Mouse (Mus musculus) midbrain, embryonic 11.5 days (tissue): ENCODE measurements at regions not wholly inside any gene's neighbourhood (a gene's known extent, or its start where the extent isn't known, plus 50 kb on each side); places are given as distances from the start of the nearest gene placed in this dataset.
A peak's percentile ranks its signal among the peaks of the same experiment; 100 is the strongest.

ENCODE experiments used
- ATAC-seq: fragments of 200-750 bp; cut with Nextera tagmentation; 2 replicates; pipeline ENCODE4 v1.8.0; 2017; ENCODE audit warnings: moderate TSS enrichment, moderate library complexity; ENCODE audit not compliant: low FRiP score
- DNase-seq: peaks from one replicate; pipeline ENCODE4 v3.0.0; 2015; ENCODE audit warnings: low spot score; ENCODE audit errors: missing footprints
- H3K27ac ChIP-seq: fragments of 300-500 bp; sonication (generic); 2 replicates; pipeline ENCODE4 v1.5.1; 2014; ENCODE audit warnings: low read depth, low read length
- H3K27me3 ChIP-seq: fragments of 300-500 bp; sonication (generic); 2 replicates; pipeline ENCODE4 v1.6.1; 2014; ENCODE audit warnings: mild to moderate bottlenecking, low read length, moderate library complexity, mixed read lengths; ENCODE audit not compliant: control insufficient read depth, insufficient read depth
- H3K36me3 ChIP-seq: fragments of 300-500 bp; sonication (generic); 2 replicates; pipeline ENCODE4 v1.6.1; 2014; ENCODE audit warnings: mild to moderate bottlenecking, low read length, moderate library complexity, mixed read lengths; ENCODE audit not compliant: control insufficient read depth, insufficient read depth
- H3K4me1 ChIP-seq: fragments of 300-500 bp; sonication (generic); 2 replicates; pipeline ENCODE4 v1.6.1; 2014; ENCODE audit warnings: low read length; ENCODE audit not compliant: control insufficient read depth, insufficient read depth
- H3K4me2 ChIP-seq: fragments of 300-500 bp; sonication (generic); 2 replicates; pipeline ENCODE4 v1.6.1; 2014; ENCODE audit warnings: mild to moderate bottlenecking, moderate library complexity
- H3K4me3 ChIP-seq: fragments of 300-500 bp; sonication (generic); 2 replicates; pipeline ENCODE4 v1.5.1; 2014; ENCODE audit warnings: low read depth, low read length
- H3K9ac ChIP-seq: fragments of 300-500 bp; sonication (generic); 2 replicates; pipeline ENCODE4 v1.6.1; 2014; ENCODE audit warnings: low read length
- H3K9me3 ChIP-seq: fragments of 300-500 bp; sonication (generic); 2 replicates; pipeline ENCODE4 v1.6.1; 2016; ENCODE audit warnings: low read length; ENCODE audit not compliant: control insufficient read depth
- WGBS: fragments of 180-500 bp; shearing (Covaris S2); extraction: QIAGEN DNeasy Blood & Tissue Kit; methylation state at CpG from one replicate; pipeline ENCODE4 v1.1.7; 2014; 5-methylcytosine and 5-hydroxymethylcytosine counted together

DNA sequence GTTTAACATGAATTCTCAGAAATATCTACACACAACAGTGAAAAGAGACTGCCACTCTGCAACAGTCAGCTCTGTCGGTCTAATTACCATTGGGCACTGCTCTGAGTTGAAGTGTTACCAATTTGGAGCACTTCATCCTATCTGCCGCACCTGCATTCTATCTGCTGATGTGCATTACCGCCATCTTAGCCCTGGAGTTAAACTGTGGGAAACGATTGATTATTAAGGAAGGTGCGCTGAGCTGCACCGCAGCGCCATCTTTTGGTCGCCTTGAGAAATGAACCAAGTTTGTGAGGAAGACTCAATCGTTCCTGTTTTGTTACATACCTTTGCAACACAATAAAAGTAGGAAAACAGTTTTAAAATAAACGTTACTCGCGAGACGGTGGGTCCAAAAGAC, 110.5 kb downstream of the Rergl start:
- DNase-seq: peak; percentile 95
- no peaks in the 10 kb centered on the region for H3K9me3 ChIP-seq
- H3K27ac ChIP-seq: no peak overlapping the region
- no peak overlapping the region for H3K9ac ChIP-seq
- H3K36me3 ChIP-seq: no peaks in the 10 kb centered on the region
- H3K4me2 ChIP-seq: no peak overlapping the region
- peak; percentile 88 for ATAC-seq
- H3K4me1 ChIP-seq: no peaks in the 10 kb centered on the region
- H3K4me3 ChIP-seq: no peak overlapping the region
- no peaks in the 10 kb centered on the region for H3K27me3 ChIP-seq
- 9% methylated on average over 13 of the region's 13 CpGs for WGBS

DNA sequence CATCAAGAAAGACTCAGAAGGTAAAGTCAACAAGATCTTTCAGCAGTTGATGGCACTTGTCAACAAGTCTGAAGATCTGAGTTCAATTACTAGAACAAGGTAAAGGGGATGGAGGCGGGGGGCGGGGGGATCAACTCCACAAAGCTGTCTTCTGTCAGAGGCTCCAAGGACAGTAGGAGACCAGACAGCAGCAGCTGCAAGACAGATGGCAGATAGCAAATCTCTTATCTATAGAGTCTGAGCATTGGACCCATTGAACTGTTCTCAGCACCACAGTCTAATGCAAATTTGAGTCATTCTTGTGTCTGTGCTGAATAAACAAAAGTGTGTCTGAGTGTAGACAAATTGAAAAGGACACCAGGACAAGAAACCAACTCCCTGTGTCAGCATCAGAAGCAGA, 150.8 kb downstream of the Rergl start:
- no peak overlapping the region for H3K4me2 ChIP-seq
- no peaks in the 10 kb centered on the region for H3K36me3 ChIP-seq
- H3K4me3 ChIP-seq: no peak overlapping the region
- ATAC-seq (no peak), DNase-seq (no peak)
- H3K9ac ChIP-seq: no peak overlapping the region
- no peaks in the 10 kb centered on the region for H3K27me3 ChIP-seq
- H3K4me1 ChIP-seq: no peaks in the 10 kb centered on the region
- H3K27ac ChIP-seq: no peak overlapping the region
- 97% methylated on average over 2 of the region's 2 CpGs for WGBS
- H3K9me3 ChIP-seq: no peaks in the 10 kb centered on the region

DNA sequence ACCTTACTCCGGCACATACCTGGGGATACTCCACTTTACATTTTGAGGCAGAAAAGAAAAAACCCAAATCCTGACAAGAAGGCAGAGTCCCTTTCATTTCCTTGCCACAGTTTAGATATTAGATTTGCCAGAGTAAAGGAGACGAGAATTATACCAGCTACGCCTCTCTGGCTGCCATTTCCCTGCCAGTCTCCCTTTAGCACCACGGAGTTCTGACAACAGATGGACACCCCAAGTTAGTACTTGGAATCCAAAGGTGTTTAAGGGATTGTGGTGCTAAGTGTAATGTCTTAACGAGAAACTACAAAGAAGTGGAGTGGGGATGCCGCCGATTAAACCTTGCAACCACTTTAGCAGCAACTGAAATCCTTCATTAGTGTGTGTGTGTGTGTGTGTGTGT, 176.6 kb downstream of the Rergl start:
- Histone ChIP-seq H3K9me3 (no peaks in the 10 kb centered on the region), H3K4me1 (no peaks in the 10 kb centered on the region), H3K4me2 (no peak overlapping the region), H3K4me3 (no peak overlapping the region), H3K9ac (no peak overlapping the region), H3K27me3 (no peaks in the 10 kb centered on the region), H3K36me3 (no peaks in the 10 kb centered on the region), H3K27ac (no peak overlapping the region)
- ATAC-seq: no peak
- WGBS: 96% methylated on average over 7 of the region's 7 CpGs
- no peak for DNase-seq

DNA sequence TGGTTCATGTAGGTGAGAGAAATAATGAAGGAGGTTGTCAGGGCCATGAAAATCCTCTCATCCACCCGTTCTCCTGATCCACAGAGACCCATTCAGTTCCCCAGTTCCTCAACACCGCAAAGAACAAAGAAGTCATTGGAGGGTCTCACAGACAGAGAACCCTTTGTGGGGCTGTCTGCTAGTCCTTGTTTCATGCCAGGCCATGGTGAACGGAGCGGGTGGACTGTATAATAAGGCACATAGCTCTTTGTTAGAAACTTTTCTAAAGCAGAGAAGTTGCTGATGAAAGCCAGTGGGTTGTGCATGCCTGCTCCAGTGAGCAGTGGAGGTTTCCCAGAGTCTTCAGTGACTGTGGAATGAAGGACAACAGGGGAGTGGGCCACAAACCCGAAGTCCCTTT, 194.1 kb downstream of the Rergl start:
- DNase-seq (no peak), ATAC-seq (peak; percentile 79)
- Histone ChIP-seq H3K9ac (no peak overlapping the region), H3K36me3 (no peaks in the 10 kb centered on the region), H3K27ac (no peak overlapping the region), H3K4me3 (no peak overlapping the region), H3K27me3 (no peaks in the 10 kb centered on the region), H3K4me2 (no peak overlapping the region), H3K9me3 (no peaks in the 10 kb centered on the region), H3K4me1 (no peaks in the 10 kb centered on the region)
- 39% methylated on average over 5 of the region's 5 CpGs for WGBS

DNA sequence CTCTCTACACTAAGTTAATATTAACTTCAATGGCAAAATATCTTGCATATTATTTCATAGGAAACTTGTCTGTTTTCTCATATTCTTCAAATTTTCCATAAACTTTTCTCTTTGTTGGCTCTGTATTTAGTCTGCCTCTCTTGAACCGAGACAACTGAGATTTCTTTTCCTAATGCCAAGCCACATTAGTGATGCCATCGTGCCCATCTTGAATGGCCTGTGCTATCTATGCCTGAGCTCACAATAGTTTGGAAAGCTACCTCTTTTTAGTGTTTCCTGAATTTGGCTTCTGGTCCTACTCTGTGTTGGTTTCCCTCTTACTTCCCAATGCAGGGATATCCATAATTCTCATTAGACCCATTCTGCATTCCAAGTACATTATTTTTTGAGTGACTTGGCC, 197.5 kb downstream of the Rergl start:
- DNase-seq (no peak), ATAC-seq (no peak)
- H3K4me2 ChIP-seq: no peak overlapping the region
- no peak overlapping the region for H3K27ac ChIP-seq
- no peaks in the 10 kb centered on the region for H3K4me1 ChIP-seq
- 84% methylated on average over 2 of the region's 2 CpGs for WGBS
- no peak overlapping the region for H3K4me3 ChIP-seq
- no peaks in the 10 kb centered on the region for H3K36me3 ChIP-seq
- H3K27me3 ChIP-seq: no peaks in the 10 kb centered on the region
- H3K9ac ChIP-seq: no peak overlapping the region
- H3K9me3 ChIP-seq: no peaks in the 10 kb centered on the region

DNA sequence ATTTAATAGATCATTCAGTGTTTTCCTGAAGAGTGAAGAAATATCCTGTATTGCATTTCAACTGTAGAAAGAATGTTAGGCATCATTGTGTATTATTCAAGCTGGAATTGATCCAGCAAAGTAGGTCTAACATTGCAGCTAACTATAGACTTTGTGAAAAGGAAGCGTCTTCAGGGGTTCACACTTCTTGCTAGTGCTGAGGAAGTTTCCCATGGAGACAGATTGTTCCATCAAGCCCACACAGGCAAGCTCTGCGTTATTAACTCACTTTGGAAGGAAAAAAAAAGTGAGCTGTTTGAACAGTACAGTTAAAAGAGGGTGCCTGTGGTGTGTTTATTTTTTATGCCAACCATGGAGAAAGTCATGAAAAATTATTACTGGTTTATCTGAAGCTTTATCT, 206.1 kb downstream of the Rergl start:
- Histone ChIP-seq H3K27ac (no peak overlapping the region), H3K4me3 (no peak overlapping the region), H3K9me3 (no peaks in the 10 kb centered on the region), H3K4me2 (no peak overlapping the region), H3K4me1 (no peaks in the 10 kb centered on the region), H3K27me3 (no peaks in the 10 kb centered on the region), H3K9ac (no peak overlapping the region), H3K36me3 (no peaks in the 10 kb centered on the region)
- ATAC-seq: no peak
- 77% methylated on average over 2 of the region's 2 CpGs for WGBS
- DNase-seq: no peak

DNA sequence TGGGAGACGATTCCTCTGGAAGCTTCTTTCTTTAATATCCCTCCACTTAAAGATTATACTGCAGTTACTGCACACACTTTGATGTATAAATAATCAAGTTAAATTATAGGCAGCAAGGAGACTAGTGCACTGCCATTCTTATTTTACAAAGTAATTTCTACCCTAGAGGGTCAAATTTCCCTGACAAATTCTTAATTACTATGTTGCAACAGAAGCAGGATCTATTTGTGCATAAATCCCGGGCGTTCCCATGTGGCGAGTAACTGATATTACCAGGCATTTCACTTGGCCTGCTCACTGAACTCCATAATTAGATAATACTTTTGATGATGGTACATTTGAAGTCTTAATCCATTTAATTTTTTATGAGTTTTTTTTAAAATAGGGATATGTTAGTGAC, 222.7 kb downstream of the Rergl start:
- WGBS: 92% methylated on average over 4 of the region's 4 CpGs

DNA sequence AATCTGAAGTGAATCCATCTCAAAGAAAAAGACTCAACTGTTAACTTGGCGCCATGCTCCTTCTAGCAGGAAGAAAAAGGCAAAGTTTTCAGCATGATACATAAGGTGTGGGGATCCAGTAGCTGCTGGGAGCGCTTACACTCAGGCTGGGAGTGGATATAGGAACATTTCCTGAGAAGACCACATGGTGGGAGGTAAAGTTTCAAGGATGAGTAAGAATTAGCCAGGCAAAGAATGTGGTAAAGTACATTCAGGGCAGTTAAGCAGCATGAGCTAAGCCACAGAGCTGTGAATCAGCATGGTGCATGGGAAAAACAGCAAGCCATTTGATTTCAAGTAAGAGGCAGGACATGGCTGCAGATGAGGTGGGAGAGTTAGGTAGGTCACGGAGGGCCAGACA, 226.3 kb downstream of the Rergl start:
- no peak overlapping the region for H3K9ac ChIP-seq
- no peak overlapping the region for H3K27ac ChIP-seq
- no peaks in the 10 kb centered on the region for H3K27me3 ChIP-seq
- H3K9me3 ChIP-seq: no peaks in the 10 kb centered on the region
- ATAC-seq (no peak), DNase-seq (no peak)
- H3K4me1 ChIP-seq: no peaks in the 10 kb centered on the region
- no peak overlapping the region for H3K4me3 ChIP-seq
- H3K4me2 ChIP-seq: no peak overlapping the region
- 71% methylated on average over 3 of the region's 3 CpGs for WGBS
- no peaks in the 10 kb centered on the region for H3K36me3 ChIP-seq

More for the DNA sequence above, 222.7 kb downstream of the Rergl start:
- Histone ChIP-seq H3K27ac (no peak overlapping the region), H3K9ac (no peak overlapping the region), H3K27me3 (no peaks in the 10 kb centered on the region), H3K4me1 (no peaks in the 10 kb centered on the region), H3K4me3 (no peak overlapping the region), H3K9me3 (no peaks in the 10 kb centered on the region), H3K36me3 (no peaks in the 10 kb centered on the region), H3K4me2 (no peak overlapping the region)
- ATAC-seq (no peak), DNase-seq (no peak)

DNA sequence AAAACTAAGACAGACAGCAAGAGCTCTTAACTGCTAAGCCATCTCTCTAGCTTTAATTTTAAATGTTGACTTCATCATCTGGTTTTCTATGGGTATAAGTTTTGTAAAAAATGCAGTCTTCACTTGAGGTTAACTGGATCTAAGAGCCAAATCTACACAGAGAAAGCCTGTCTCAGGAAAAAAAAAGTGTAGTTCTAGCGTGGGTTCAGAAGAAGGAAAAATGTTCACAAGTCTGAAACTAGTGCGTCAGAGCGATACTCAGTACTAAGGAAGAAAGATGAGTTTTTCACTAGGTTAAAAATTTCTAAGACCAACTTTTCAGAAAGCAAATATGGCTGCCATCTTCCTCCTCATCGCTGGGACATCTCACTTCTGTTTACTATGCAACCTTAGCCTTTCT, 248.1 kb downstream of the Rergl start:
- Histone ChIP-seq H3K4me3 (no peak overlapping the region), H3K4me1 (no peaks in the 10 kb centered on the region), H3K9ac (no peak overlapping the region), H3K27ac (no peak overlapping the region), H3K4me2 (no peak overlapping the region), H3K36me3 (no peaks in the 10 kb centered on the region), H3K27me3 (no peaks in the 10 kb centered on the region), H3K9me3 (no peaks in the 10 kb centered on the region)
- WGBS: 93% methylated on average over 4 of the region's 4 CpGs
- DNase-seq: no peak
- no peak for ATAC-seq
